Mouse (Mus musculus) neural tube, embryonic 14.5 days (tissue): ENCODE data around the gene Tmc8. TPM values are rescaled to one million over a fixed set of nuclear protein-coding genes. Genes with fewer than 3 reads are reported as not detected.
A peak's percentile ranks its signal among the peaks of the same experiment; 100 is the strongest.
"Not testable (repeated sequence)": the region's sequence is repeated elsewhere in the genome, so short reads cannot be mapped to it uniquely, and the experiment has no call there.

ENCODE experiments used
- ATAC-seq: fragments of 200-750 bp; cut with Nextera tagmentation; 2 replicates; pipeline ENCODE4 v1.8.0; 2017; ENCODE audit warnings: low read depth, mild to moderate bottlenecking, moderate TSS enrichment, moderate library complexity
- H3K27ac ChIP-seq: fragments of 300-500 bp; sonication (generic); 2 replicates; pipeline ENCODE4 v1.5.1; 2014; ENCODE audit warnings: low read depth, mild to moderate bottlenecking, control low read depth, low read length, moderate library complexity, mixed read lengths
- H3K27me3 ChIP-seq: fragments of 300-500 bp; sonication (generic); 2 replicates; pipeline ENCODE4 v1.6.1; 2014; ENCODE audit warnings: low read length; ENCODE audit not compliant: control insufficient read depth, insufficient read depth
- H3K36me3 ChIP-seq: fragments of 300-500 bp; sonication (generic); 2 replicates; pipeline ENCODE4 v1.6.1; 2014; ENCODE audit warnings: low read length, mixed read lengths; ENCODE audit not compliant: control insufficient read depth, insufficient read depth
- H3K4me1 ChIP-seq: fragments of 300-500 bp; sonication (generic); 2 replicates; pipeline ENCODE4 v1.6.1; 2014; ENCODE audit warnings: low read length; ENCODE audit not compliant: control insufficient read depth, insufficient read depth
- H3K4me2 ChIP-seq: fragments of 300-500 bp; sonication (generic); 2 replicates; pipeline ENCODE4 v1.6.1; 2014; ENCODE audit warnings: mild to moderate bottlenecking, low read depth, low read length, control low read depth
- H3K4me3 ChIP-seq: fragments of 300-500 bp; sonication (generic); 2 replicates; pipeline ENCODE4 v1.5.1; 2014; ENCODE audit warnings: low read depth, low read length, control low read depth, mixed read lengths
- H3K9ac ChIP-seq: fragments of 300-500 bp; sonication (generic); replicated peaks from 2 replicates; pipeline ENCODE4 v1.6.1; 2014; ENCODE audit warnings: low read depth, mild to moderate bottlenecking, control low read depth, low read length, mixed read lengths
- H3K9me3 ChIP-seq: fragments of 300-500 bp; sonication (generic); 2 replicates; pipeline ENCODE4 v1.6.1; 2016; ENCODE audit warnings: low read length; ENCODE audit not compliant: control insufficient read depth
- WGBS: fragments of 180-500 bp; shearing (Covaris S2); extraction: QIAGEN DNeasy Blood & Tissue Kit; methylation state at CpG from one replicate; pipeline ENCODE4 v1.1.7; 2014; 5-methylcytosine and 5-hydroxymethylcytosine counted together
- polyA plus RNA-seq: library from polyadenylated mRNA; unstranded; fragments of >200 nt; fragmentation: Nextera tagmentation; extraction: Ambion mirVana; gene quantifications from 2 replicates; pipeline ENCODE4 v1.2.1, GENCODE M21; 2014

Gene Tmc8
- polyA plus RNA-seq, 1 experiment from 2014 or later, result 0.64 TPM

- no peaks in the 10 kb centered on the region for H3K9me3 ChIP-seq
- peaks cover 25% of the 10 kb centered on the region for H3K4me1 ChIP-seq
- H3K27me3 ChIP-seq, result no peaks in the 10 kb centered on the region; the same call in 1 of the 2 replicates
- H3K36me3 ChIP-seq, result no peaks in the 10 kb centered on the region
- peak overlapping the region; percentile 48 for H3K4me2 ChIP-seq
- H3K27ac ChIP-seq, result no peak overlapping the region
- ATAC-seq, result no peak
- H3K9ac ChIP-seq, result no peak overlapping the region
- WGBS, result 34% methylated on average over 10 of the region's 10 CpGs
- peak overlapping the region; percentile 13; the same call in 1 of the 2 replicates for H3K4me3 ChIP-seq
Measured at GRCm38 (mm10) chr11:117783683-117784309, 1.9 kb downstream of the Tmc8 start.

- no peak overlapping the region for H3K9ac ChIP-seq
Measured at GRCm38 (mm10) chr11:117786294-117786693, 4.4 kb downstream of the Tmc8 start.

DNA sequence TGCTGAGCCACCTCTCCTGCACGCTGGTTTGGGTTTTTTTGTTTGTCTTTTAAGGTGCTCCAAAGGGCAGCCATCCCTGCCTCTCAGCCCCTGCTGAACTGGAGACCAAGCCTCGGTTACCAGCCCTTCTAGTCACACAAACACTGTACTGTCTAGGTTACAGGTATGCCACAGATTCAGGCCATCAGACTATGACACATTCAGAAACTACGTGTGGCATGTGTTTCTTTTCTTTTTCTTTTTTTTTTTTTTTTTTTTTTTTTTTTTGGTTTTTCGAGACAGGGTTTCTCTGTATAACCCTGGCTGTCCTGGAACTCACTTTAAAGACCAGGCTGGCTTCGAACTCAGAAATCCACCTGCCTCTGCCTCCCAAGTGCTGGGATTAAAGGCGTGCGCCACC is 6.6 kb downstream of the Tmc8 start:
- not testable (repeated sequence) for H3K4me2 ChIP-seq, H3K9me3 ChIP-seq, H3K36me3 ChIP-seq, H3K4me3 ChIP-seq, H3K27me3 ChIP-seq, H3K27ac ChIP-seq, H3K4me1 ChIP-seq, H3K9ac ChIP-seq, ATAC-seq
- WGBS, result 92% methylated on average over 7 of the region's 7 CpGs

More at GRCm38 (mm10) chr11:117786294-117786693, 4.4 kb downstream of the Tmc8 start:
- no peak overlapping the region for H3K4me3 ChIP-seq
- H3K4me1 ChIP-seq, result peaks cover 12% of the 10 kb centered on the region; the same call in 1 of the 2 replicates
- no peaks in the 10 kb centered on the region; the same call in 1 of the 2 replicates for H3K27me3 ChIP-seq
- no peaks in the 10 kb centered on the region for H3K36me3 ChIP-seq
- no peak overlapping the region for H3K4me2 ChIP-seq
- ATAC-seq, result no peak; the same call in 1 of the 2 replicates
- 13% methylated on average over 10 of the region's 10 CpGs for WGBS
- H3K27ac ChIP-seq, result no peak overlapping the region
- H3K9me3 ChIP-seq, result no peaks in the 10 kb centered on the region

DNA sequence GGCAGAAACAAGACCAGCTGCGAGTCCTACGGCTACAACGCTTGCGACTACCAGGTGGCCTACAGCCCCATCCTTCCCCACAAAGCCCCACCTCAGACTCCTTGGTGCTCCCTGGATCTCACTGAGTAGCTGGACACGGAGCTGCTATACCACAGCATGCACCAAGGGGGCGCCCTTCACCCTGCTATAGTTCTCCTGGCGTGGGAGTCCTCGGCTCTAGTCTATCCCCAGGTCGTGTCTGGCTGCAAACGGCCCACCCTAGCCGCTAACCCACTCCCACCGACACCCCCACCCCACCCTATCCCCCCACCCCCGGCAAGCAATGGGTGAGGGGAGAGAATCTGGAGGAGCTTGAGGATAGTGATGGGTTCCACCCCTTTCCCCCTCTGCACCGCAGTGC is 8.4 kb downstream of the Tmc8 start:
- no peak overlapping the region; the same call in 1 of the 2 replicates for H3K4me2 ChIP-seq
- no peak for ATAC-seq

DNA sequence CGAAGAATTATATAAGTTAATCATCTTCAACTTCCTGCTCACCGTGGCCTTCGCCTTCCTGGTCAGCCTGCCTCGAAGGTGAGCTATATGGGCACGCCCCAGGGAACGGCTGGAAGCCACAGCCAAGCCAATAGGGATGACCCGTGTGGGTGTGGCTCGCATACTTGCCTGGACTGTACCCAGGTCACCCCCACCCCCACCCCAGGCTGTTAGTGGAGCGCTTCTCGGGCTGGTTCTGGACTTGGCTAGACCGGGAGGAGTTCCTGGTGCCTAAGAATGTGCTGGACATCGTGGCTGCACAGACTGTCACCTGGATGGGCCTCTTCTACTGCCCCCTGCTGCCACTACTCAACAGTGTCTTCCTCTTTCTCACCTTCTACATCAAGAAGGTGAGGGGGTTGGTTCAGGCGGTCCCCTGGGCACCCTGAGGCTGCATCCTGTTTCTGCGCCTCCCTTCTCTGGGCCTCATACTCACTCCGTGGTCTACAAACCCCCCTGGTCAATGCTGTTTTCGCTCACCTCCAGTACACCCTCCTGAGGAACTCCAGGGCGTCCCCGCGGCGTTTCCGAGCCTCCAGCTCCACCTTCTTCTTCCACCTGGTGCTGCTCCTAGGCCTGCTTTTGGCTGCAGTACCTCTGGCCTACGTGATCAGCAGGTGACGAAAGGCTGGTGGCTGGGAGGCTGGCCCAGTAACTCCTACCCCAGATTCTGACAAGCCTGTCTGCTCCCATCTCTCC is 9.0 kb downstream of the Tmc8 start:
- Histone ChIP-seq H3K27me3 (no peaks in the 10 kb centered on the region), H3K4me2 (no peak overlapping the region; the same call in 1 of the 2 replicates), H3K27ac (no peak overlapping the region), H3K4me3 (no peak overlapping the region), H3K36me3 (no peaks in the 10 kb centered on the region), H3K4me1 (0 out of 2 replicates have a peak, but pooled peaks cover 3% of the 10 kb centered on the region), H3K9me3 (no peaks in the 10 kb centered on the region), H3K9ac (no peak overlapping the region)
- ATAC-seq, result no peak
- 36% methylated on average over 23 of the region's 23 CpGs for WGBS

More for the DNA sequence above, 8.4 kb downstream of the Tmc8 start:
- Histone ChIP-seq H3K27me3 (no peaks in the 10 kb centered on the region), H3K4me1 (0 out of 2 replicates have a peak, but pooled peaks cover 3% of the 10 kb centered on the region), H3K27ac (no peak overlapping the region), H3K9ac (no peak overlapping the region), H3K36me3 (no peaks in the 10 kb centered on the region), H3K4me3 (no peak overlapping the region), H3K9me3 (no peaks in the 10 kb centered on the region)
- WGBS, result 7% methylated on average over 14 of the region's 14 CpGs

- H3K9ac ChIP-seq, result no peak overlapping the region
- 0 out of 2 replicates have a peak, but pooled peaks cover 3% of the 10 kb centered on the region for H3K4me1 ChIP-seq
- WGBS, result 83% methylated on average over 9 of the region's 9 CpGs
- H3K9me3 ChIP-seq, result no peaks in the 10 kb centered on the region
- no peak overlapping the region for H3K4me2 ChIP-seq
- no peak for ATAC-seq
- no peak overlapping the region for H3K4me3 ChIP-seq
- H3K36me3 ChIP-seq, result no peaks in the 10 kb centered on the region
- H3K27me3 ChIP-seq, result no peaks in the 10 kb centered on the region
- H3K27ac ChIP-seq, result no peak overlapping the region
Measured at GRCm38 (mm10) chr11:117791441-117791761, 9.5 kb downstream of the Tmc8 start.

DNA sequence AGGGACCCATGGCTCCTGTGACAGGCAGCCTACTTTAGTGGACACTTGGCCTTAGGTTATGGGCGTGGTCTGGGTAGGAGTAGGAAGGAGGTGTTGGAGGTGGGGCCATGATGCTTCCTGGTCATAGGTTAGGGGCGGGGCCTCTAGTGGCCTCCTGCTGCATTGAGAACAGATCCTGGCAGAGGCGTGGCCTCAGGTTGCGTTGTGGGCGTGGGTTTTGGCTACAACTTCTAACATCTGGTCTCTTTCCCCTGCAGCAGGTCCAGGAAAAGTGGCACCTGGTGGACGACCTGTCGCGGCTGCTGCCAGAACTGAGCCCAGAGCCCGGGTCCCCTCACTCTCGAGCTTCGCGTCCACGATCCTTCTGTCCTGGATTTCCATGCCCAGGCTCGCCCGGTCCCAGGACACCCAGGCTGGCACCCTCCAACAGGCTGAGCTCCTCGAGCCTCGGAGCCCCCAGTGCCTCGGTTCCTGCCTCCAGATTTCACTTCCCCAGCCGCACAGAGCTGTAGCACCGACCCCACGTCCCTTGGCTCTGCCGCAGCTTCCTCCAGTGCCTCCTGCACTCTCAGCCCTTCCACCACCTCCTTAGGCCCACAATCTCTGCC is 10.5 kb downstream of the Tmc8 start:
- H3K27ac ChIP-seq, result no peak overlapping the region
- no peak overlapping the region for H3K4me2 ChIP-seq
- H3K27me3 ChIP-seq, result no peaks in the 10 kb centered on the region
- H3K36me3 ChIP-seq, result no peaks in the 10 kb centered on the region
- H3K4me3 ChIP-seq, result no peak overlapping the region
- H3K9me3 ChIP-seq, result no peaks in the 10 kb centered on the region
- ATAC-seq, result no peak
- H3K9ac ChIP-seq, result no peak overlapping the region
- 13% methylated on average over 22 of the region's 22 CpGs for WGBS
- 0 out of 2 replicates have a peak, but pooled peaks cover 3% of the 10 kb centered on the region for H3K4me1 ChIP-seq

DNA sequence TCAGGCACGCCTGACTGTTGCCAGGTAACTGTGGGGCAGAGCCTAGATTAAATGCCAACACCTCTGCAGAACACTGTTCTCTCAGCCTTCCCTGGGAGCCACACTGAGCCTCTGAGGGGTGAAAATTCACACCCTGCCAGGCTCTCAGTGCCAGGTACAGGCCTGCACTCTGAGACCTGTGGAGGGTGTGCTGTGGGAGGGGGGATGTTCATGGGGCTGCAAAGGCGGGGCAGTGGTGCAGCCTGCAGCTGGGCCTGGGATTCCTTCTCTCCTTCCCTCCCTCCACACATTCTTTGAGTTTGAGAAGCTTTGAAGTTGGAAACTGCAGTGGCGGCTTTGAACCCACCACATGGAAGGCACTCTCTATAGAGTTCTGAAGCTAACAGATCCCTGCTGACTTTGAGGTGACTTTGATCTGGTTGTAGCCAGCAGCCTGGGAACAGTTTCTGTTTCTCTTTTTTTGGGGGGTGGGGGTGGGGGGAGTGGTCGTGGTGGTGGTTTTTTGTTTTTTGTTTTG is 12.2 kb downstream of the Tmc8 start:
- no peak for ATAC-seq
- H3K9ac ChIP-seq, result no peak overlapping the region
- no peak overlapping the region for H3K4me3 ChIP-seq
- 0 out of 2 replicates have a peak, but pooled peaks cover 3% of the 10 kb centered on the region for H3K4me1 ChIP-seq
- H3K4me2 ChIP-seq, result no peak overlapping the region
- H3K27ac ChIP-seq, result no peak overlapping the region
- WGBS, result 56% methylated on average over 4 of the region's 4 CpGs
- no peaks in the 10 kb centered on the region for H3K27me3 ChIP-seq
- no peaks in the 10 kb centered on the region for H3K9me3 ChIP-seq
- no peaks in the 10 kb centered on the region for H3K36me3 ChIP-seq

DNA sequence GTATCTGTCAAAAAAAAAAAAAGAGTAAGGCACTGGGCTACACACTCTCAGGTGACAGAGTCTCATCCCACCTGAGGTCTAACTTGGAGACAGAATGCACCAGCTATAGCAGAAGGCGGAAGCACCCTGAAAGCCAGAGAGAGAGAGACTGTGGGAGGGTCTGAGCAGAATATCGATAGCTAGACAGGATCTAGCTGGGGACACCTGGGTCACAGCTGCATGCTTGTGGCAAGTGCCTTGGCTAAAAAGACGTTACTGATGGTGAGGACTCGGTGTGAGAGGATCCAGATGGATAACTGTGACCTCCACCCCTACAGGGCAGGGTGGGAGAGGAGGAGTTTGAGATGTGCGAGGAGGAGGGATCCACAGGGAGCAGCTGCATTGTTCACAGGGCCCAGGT is 15.1 kb downstream of the Tmc8 start:
- 41% methylated on average over 5 of the region's 5 CpGs for WGBS
- no peaks in the 10 kb centered on the region for H3K9me3 ChIP-seq
- H3K4me3 ChIP-seq, result no peak overlapping the region
- no peaks in the 10 kb centered on the region for H3K4me1 ChIP-seq
- no peak overlapping the region for H3K9ac ChIP-seq
- no peaks in the 10 kb centered on the region for H3K27me3 ChIP-seq
- H3K27ac ChIP-seq, result no peak overlapping the region
- H3K36me3 ChIP-seq, result no peaks in the 10 kb centered on the region
- no peak for ATAC-seq
- no peak overlapping the region for H3K4me2 ChIP-seq
